In genomic region chr1:74538650-74539049, GRCm38 (mm10) we compare ENCODE assay signal across 8 mouse cellular contexts. TPM values are rescaled to one million over a fixed set of nuclear protein-coding genes. Genes with fewer than 3 reads are reported as not detected.
A peak's percentile ranks its signal among the peaks of the same experiment; 100 is the strongest.
DNase-seq lines count a peak whose midpoint lies in the region.
"Had no signal": no experiment of that assay in that cellular context is flagged by ENCODE, and none has a peak within 500 bp of the region (broad histone marks: within the 10 kb centered on the region; RNA-seq: fewer than 3 reads in every experiment).

No protein-coding gene starts in this region.

- intact Hi-C loops in heart, postnatal 10 days (cut with DNase I) = no loop called here

- DNase-seq in heart, postnatal 10 days = peak; percentile 2 to 7
- no peak for DNase-seq in heart, postnatal 4 days
- peak; percentile 53 for DNase-seq in Muller cell, postnatal 12 days (ENCODE audit: inconsistent ontology term)
- peak; percentile 48 for DNase-seq in cerebellum, adult 9-10 months
- DNase-seq in layer of hippocampus, adult 8-10 months (ENCODE audit: low spot score in 2 of 2) = peak; percentile 60 to 61
- DNase-seq in ovary, postnatal 10 days (ENCODE audit: low spot score) = no peak
- no peak for DNase-seq in spleen, postnatal 14 days (ENCODE audit: low spot score in 2 of 2)
- DNase-seq: right cerebral cortex, postnatal 4 days had no signal

RNA-seq across cellular contexts. Expression of gene Plcd4, which starts 4.0 kb away (rescaled TPM):
- not detected for total RNA-seq in heart, postnatal 10 days (2021)
- under 1 TPM in 1 of 2 experiments, not detected in 1; 0.18 TPM for total RNA-seq in heart, postnatal 4 days (2021)
- 10 to 100 TPM; 22.0 to 29.6 (median 23.6) TPM for total RNA-seq in layer of hippocampus, adult 8-10 months (2022)

RNA-seq across cellular contexts. Expression of gene Usp37, which starts 5.4 kb away (rescaled TPM):
- 10 to 100 TPM; 13.6 to 18.5 TPM for total RNA-seq in heart, postnatal 10 days (2021)
- total RNA-seq in heart, postnatal 4 days (2021) = 10 to 100 TPM; 22.2 to 26.0 TPM
- total RNA-seq in layer of hippocampus, adult 8-10 months (2022) = 10 to 100 TPM; 22.1 to 31.4 (median 24.3) TPM

RNA-seq across cellular contexts. Expression of gene Cnot9, which starts 32.8 kb away (rescaled TPM):
- 10 to 100 TPM; 20.8 to 22.4 TPM for total RNA-seq in heart, postnatal 10 days (2021)
- 10 to 100 TPM; 27.1 to 31.3 TPM for total RNA-seq in heart, postnatal 4 days (2021)
- total RNA-seq in layer of hippocampus, adult 8-10 months (2022) = 10 to 100 TPM; 22.7 to 25.7 (median 24.6) TPM

RNA-seq across cellular contexts. Expression of gene Zfp142, which starts 49.4 kb away (rescaled TPM):
- total RNA-seq in heart, postnatal 10 days (2021) = 10 to 100 TPM; 12.9 to 13.2 TPM
- total RNA-seq in heart, postnatal 4 days (2021) = 10 to 100 TPM in 1 of 2 experiments, 1 to 10 TPM in 1; 9.4 to 11.0 TPM
- 10 to 100 TPM; 28.4 to 36.8 (median 31.7) TPM for total RNA-seq in layer of hippocampus, adult 8-10 months (2022)

RNA-seq across cellular contexts. Expression of gene Bcs1l, which starts 49.4 kb away (rescaled TPM):
- total RNA-seq in heart, postnatal 10 days (2021) = 10 to 100 TPM; 20.3 to 24.9 TPM
- 10 to 100 TPM; 21.7 to 22.5 TPM for total RNA-seq in heart, postnatal 4 days (2021)
- 10 to 100 TPM; 20.3 to 25.2 (median 23.4) TPM for total RNA-seq in layer of hippocampus, adult 8-10 months (2022)

Comparison
In these comparisons a context has a peak if more than half of its experiments do, and no peak if none do; other contexts are left out.
1. DNase-seq: peak in heart, postnatal 10 days (2 of 2), Muller cell, postnatal 12 days (single experiment), cerebellum, adult 9-10 months (single experiment) and layer of hippocampus, adult 8-10 months (2 of 2); none in heart, postnatal 4 days (single experiment), ovary, postnatal 10 days (single experiment) and spleen, postnatal 14 days (0 of 2).
2. RNA of gene Plcd4, which starts 4.0 kb away (total RNA-seq): 22.0 to 29.6 TPM in layer of hippocampus, adult 8-10 months; 0.18 TPM in heart, postnatal 4 days and not detected in heart, postnatal 10 days; every median in the first group is over 10 times any median in the second.